Mouse (Mus musculus): ENCODE measurements around the gene Bptf.

DNA sequence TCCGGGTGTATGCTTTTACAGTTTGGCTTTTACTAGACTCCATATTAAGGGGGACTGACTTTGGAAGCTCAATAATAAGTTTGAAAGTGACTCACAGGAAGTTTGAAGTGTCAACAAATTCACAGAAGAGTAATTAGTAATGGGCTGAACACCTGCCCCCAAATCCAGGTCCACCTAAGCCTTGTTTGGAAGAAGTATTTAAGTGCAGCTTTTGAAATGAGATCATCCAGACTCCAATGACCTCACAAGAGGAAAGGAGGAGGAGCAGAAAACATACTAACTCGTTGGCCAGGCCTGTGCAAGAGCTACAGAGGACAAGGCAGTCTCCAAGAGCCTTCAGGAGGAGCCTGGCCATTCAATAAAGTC lies 28.7 kb downstream of the Bptf start:
- TF ChIP-seq CTCF (IDR thresholded peaks at IDR 0.05; ENCODE audit: borderline replicate concordance, insufficient read depth, low read length), result no peak
- TF ChIP-seq POLR2A (IDR thresholded peaks at IDR 0.05; ENCODE audit: low read depth, low read length), result no peak
